Mouse (Mus musculus): Measurements from ENCODE around the gene Gigyf2.

GRCm38 (mm10) chr1:87409380-87409779 lies 82.6 kb downstream of the Gigyf2 start:
- TF ChIP-seq CTCF (IDR thresholded peaks at IDR 0.05; ENCODE audit: extremely low read depth, insufficient read depth, insufficient read length, insufficient replicate concordance): no peak
- no peak for TF ChIP-seq POLR2A (IDR thresholded peaks at IDR 0.05; ENCODE audit: low read depth, low read length)
